Mouse (Mus musculus) urinary bladder, adult 2 months (tissue): ENCODE results near the gene Ctnnd2. TPM values are rescaled to one million over a fixed set of nuclear protein-coding genes. Genes with fewer than 3 reads are reported as not detected.
"Not testable (repeated sequence)": the region's sequence is repeated elsewhere in the genome, so short reads cannot be mapped to it uniquely, and the experiment has no call there.

ENCODE experiments used
- DNase-seq: peaks from one replicate; pipeline ENCODE4 v3.0.0; 2022; ENCODE audit warnings: low spot score
- polyA plus RNA-seq: library from polyadenylated mRNA; depleted of rRNA; stranded (reverse); fragments of >200 nt; gene quantifications from 2 replicates; pipeline ENCODE4 v1.2.3, GENCODE M21; 2012; rRNA removed

The Ctnnd2 gene
- 11.1 and 16.1 TPM in 2 replicates for polyA plus RNA-seq

- DNase-seq: peak; percentile 60
These were observed at the start of gene Ctnnd2 for GRCm38 (mm10) chr15:30172391-30173281. TSS of gene Ctnnd2 (plus strand) at chr15:30172593.

- DNase-seq: no peak
These were observed 41.7 kb upstream of the Ctnnd2 start for GRCm38 (mm10) chr15:30130705-30131104.

GRCm38 (mm10) chr15:30139626-30140025 is 32.8 kb upstream of the Ctnnd2 start:
- not testable (repeated sequence) for DNase-seq

GRCm38 (mm10) chr15:30145413-30145812 is 27.0 kb upstream of the Ctnnd2 start:
- no peak for DNase-seq

GRCm38 (mm10) chr15:30152176-30152575 is 20.2 kb upstream of the Ctnnd2 start:
- no peak for DNase-seq

GRCm38 (mm10) chr15:30157975-30158374 is 14.4 kb upstream of the Ctnnd2 start:
- no peak for DNase-seq

- DNase-seq: no peak
These were observed 2.4 kb upstream of the Ctnnd2 start for GRCm38 (mm10) chr15:30170031-30170430.

- DNase-seq: no peak
These were observed 749 bp upstream of the Ctnnd2 start for GRCm38 (mm10) chr15:30171493-30172195.

- DNase-seq: no peak
These were observed 1.1 kb downstream of the Ctnnd2 start for GRCm38 (mm10) chr15:30173370-30173941.

GRCm38 (mm10) chr15:30174321-30174720 is 1.9 kb downstream of the Ctnnd2 start:
- DNase-seq: no peak

- DNase-seq: no peak
These were observed 11.6 kb downstream of the Ctnnd2 start for GRCm38 (mm10) chr15:30184020-30184419.

- DNase-seq: no peak
These were observed 18.5 kb downstream of the Ctnnd2 start for GRCm38 (mm10) chr15:30190872-30191271.

GRCm38 (mm10) chr15:30191931-30192668 is 19.7 kb downstream of the Ctnnd2 start:
- no peak for DNase-seq

GRCm38 (mm10) chr15:30198429-30198828 is 26.0 kb downstream of the Ctnnd2 start:
- DNase-seq: no peak

GRCm38 (mm10) chr15:30199785-30200184 is 27.4 kb downstream of the Ctnnd2 start:
- no peak for DNase-seq

GRCm38 (mm10) chr15:30201211-30201610 is 28.8 kb downstream of the Ctnnd2 start:
- no peak for DNase-seq

GRCm38 (mm10) chr15:30201617-30202016 is 29.2 kb downstream of the Ctnnd2 start:
- no peak for DNase-seq

- no peak for DNase-seq
These were observed 40.4 kb downstream of the Ctnnd2 start for GRCm38 (mm10) chr15:30212746-30213145.

GRCm38 (mm10) chr15:30215871-30216270 is 43.5 kb downstream of the Ctnnd2 start:
- no peak for DNase-seq

- DNase-seq: no peak
These were observed 56.7 kb downstream of the Ctnnd2 start for GRCm38 (mm10) chr15:30229112-30229511.

GRCm38 (mm10) chr15:30235210-30236034 is 63.0 kb downstream of the Ctnnd2 start:
- no peak for DNase-seq
